In genomic region chr12:112172214-112172613, GRCm38 (mm10) we compare ENCODE assay signal across 28 mouse cellular contexts. TPM values are rescaled to one million over a fixed set of nuclear protein-coding genes. Genes with fewer than 3 reads are reported as not detected.
DNase-seq lines count a peak whose midpoint lies in the region; ATAC-seq and TF ChIP-seq lines count a peak whose summit lies in the region.
"Had no signal": no experiment of that assay in that cellular context is flagged by ENCODE, and none has a peak within 500 bp of the region (broad histone marks: within the 10 kb centered on the region; RNA-seq: fewer than 3 reads in every experiment).

No protein-coding gene starts in this region.

- H3K4me1 ChIP-seq in hindbrain, embryonic 10.5 days (replicated peaks), result peaks cover 65% of the 10 kb centered on the region
- peaks cover 11% of the 10 kb centered on the region; the same call in 1 of the 2 replicates for H3K4me1 ChIP-seq in hindbrain, postnatal 0 days (ENCODE audit: insufficient read depth, low read length)
- H3K4me1 ChIP-seq in midbrain, embryonic 12.5 days, result peaks cover 36% of the 10 kb centered on the region
- H3K4me1 ChIP-seq in midbrain, embryonic 11.5 days (ENCODE audit: control insufficient read depth, insufficient read depth, low read length), result peaks cover 13% of the 10 kb centered on the region
- peaks cover 47% of the 10 kb centered on the region for H3K4me1 ChIP-seq in forebrain, embryonic 15.5 days
- peaks cover 23% of the 10 kb centered on the region for H3K4me1 ChIP-seq in midbrain, embryonic 16.5 days (ENCODE audit: control insufficient read depth, insufficient read depth, low read length)
- H3K4me1 ChIP-seq: megakaryocyte, embryonic 14.5 days had no signal

- TF ChIP-seq CTCF in hindbrain, postnatal 0 days (IDR thresholded peaks at IDR 0.05; ENCODE audit: low read depth), result no peak

- H3K4me2 ChIP-seq in hindbrain, postnatal 0 days (ENCODE audit: low read depth, low read length), result no peak overlapping the region
- H3K4me2 ChIP-seq in midbrain, embryonic 12.5 days (replicated peaks), result no peak overlapping the region
- H3K4me2 ChIP-seq in midbrain, embryonic 11.5 days, result no peak overlapping the region
- no peak overlapping the region for H3K4me2 ChIP-seq in forebrain, embryonic 15.5 days (replicated peaks)
- no peak overlapping the region for H3K4me2 ChIP-seq in midbrain, embryonic 16.5 days (ENCODE audit: low read length)
- H3K4me2 ChIP-seq: embryonic facial prominence, embryonic 12.5 days; heart, embryonic 11.5 days; limb, embryonic 13.5 days; liver, embryonic 12.5 days had no signal

- ATAC-seq in hindbrain, postnatal 0 days, result no peak
- no peak for ATAC-seq in midbrain, embryonic 12.5 days (ENCODE audit: low FRiP score, low read depth)
- no peak for ATAC-seq in midbrain, embryonic 11.5 days (ENCODE audit: low FRiP score)
- no peak for ATAC-seq in forebrain, embryonic 15.5 days (replicated peaks)
- no peak for ATAC-seq in midbrain, embryonic 16.5 days
- no peak for ATAC-seq in megakaryocyte, adult 5-6 weeks (ENCODE audit: poor library complexity, severe bottlenecking)
- ATAC-seq: CD4-positive, CD25-positive, alpha-beta regulatory T cell, adult 4 months; intestine, postnatal 0 days; liver, embryonic 12.5 days had no signal

- no peak overlapping the region for H3K4me3 ChIP-seq in hindbrain, embryonic 10.5 days
- no peak overlapping the region for H3K4me3 ChIP-seq in hindbrain, postnatal 0 days (ENCODE audit: low read length)
- H3K4me3 ChIP-seq in midbrain, embryonic 12.5 days, result no peak overlapping the region
- no peak overlapping the region for H3K4me3 ChIP-seq in midbrain, embryonic 11.5 days (ENCODE audit: low read depth, low read length)
- H3K4me3 ChIP-seq in forebrain, embryonic 15.5 days, result no peak overlapping the region
- no peak overlapping the region for H3K4me3 ChIP-seq in midbrain, embryonic 16.5 days (ENCODE audit: low read depth, low read length)
- H3K4me3 ChIP-seq: embryonic facial prominence, embryonic 12.5 days; erythroblast, embryonic 14.5 days; layer of hippocampus, adult 2 months; limb, embryonic 13.5 days; liver, embryonic 12.5 days; megakaryocyte, embryonic 14.5 days had no signal

- H3K9me3 ChIP-seq in hindbrain, embryonic 10.5 days, result no peaks in the 10 kb centered on the region
- no peaks in the 10 kb centered on the region for H3K9me3 ChIP-seq in hindbrain, postnatal 0 days (ENCODE audit: low read length)
- H3K9me3 ChIP-seq in midbrain, embryonic 12.5 days, result no peaks in the 10 kb centered on the region
- H3K9me3 ChIP-seq in midbrain, embryonic 11.5 days (ENCODE audit: control insufficient read depth, low read length), result no peaks in the 10 kb centered on the region
- no peaks in the 10 kb centered on the region for H3K9me3 ChIP-seq in forebrain, embryonic 15.5 days
- no peaks in the 10 kb centered on the region for H3K9me3 ChIP-seq in midbrain, embryonic 16.5 days (replicated peaks; ENCODE audit: control insufficient read depth, low read length, poor library complexity, severe bottlenecking)
- H3K9me3 ChIP-seq: embryonic facial prominence, embryonic 12.5 days; limb, embryonic 13.5 days; liver, embryonic 12.5 days; megakaryocyte, embryonic 14.5 days had no signal

- H3K9ac ChIP-seq in hindbrain, postnatal 0 days (replicated peaks; ENCODE audit: low read length), result no peak overlapping the region
- H3K9ac ChIP-seq in midbrain, embryonic 12.5 days (replicated peaks), result no peak overlapping the region
- no peak overlapping the region for H3K9ac ChIP-seq in midbrain, embryonic 11.5 days (ENCODE audit: low read length)
- no peak overlapping the region for H3K9ac ChIP-seq in forebrain, embryonic 15.5 days (replicated peaks)
- no peak overlapping the region for H3K9ac ChIP-seq in midbrain, embryonic 16.5 days (ENCODE audit: low read depth, low read length)
- H3K9ac ChIP-seq: embryonic facial prominence, embryonic 12.5 days; limb, embryonic 13.5 days; liver, embryonic 12.5 days had no signal

- H3K27me3 ChIP-seq in hindbrain, embryonic 10.5 days (ENCODE audit: insufficient read depth, poor library complexity, severe bottlenecking), result peaks cover 17% of the 10 kb centered on the region
- H3K27me3 ChIP-seq in hindbrain, postnatal 0 days (ENCODE audit: insufficient read depth, low read length), result no peaks in the 10 kb centered on the region
- H3K27me3 ChIP-seq in midbrain, embryonic 12.5 days, result peaks cover 41% of the 10 kb centered on the region
- H3K27me3 ChIP-seq in midbrain, embryonic 11.5 days (ENCODE audit: control insufficient read depth, insufficient read depth, low read length), result no peaks in the 10 kb centered on the region
- H3K27me3 ChIP-seq in forebrain, embryonic 15.5 days, result no peaks in the 10 kb centered on the region
- H3K27me3 ChIP-seq in midbrain, embryonic 16.5 days (ENCODE audit: control insufficient read depth, insufficient read depth, low read depth, low read length), result no peaks in the 10 kb centered on the region
- H3K27me3 ChIP-seq: embryonic facial prominence, embryonic 12.5 days; limb, embryonic 13.5 days; liver, embryonic 12.5 days had no signal

- WGBS in hindbrain, embryonic 10.5 days, result 62% methylated on average over 8 of the region's 8 CpGs
- WGBS in hindbrain, postnatal 0 days, result 60% methylated on average over 8 of the region's 8 CpGs
- WGBS in midbrain, embryonic 12.5 days, result 75% methylated on average over 8 of the region's 8 CpGs
- 73% methylated on average over 8 of the region's 8 CpGs for WGBS in midbrain, embryonic 11.5 days
- 74% methylated on average over 8 of the region's 8 CpGs for WGBS in forebrain, embryonic 15.5 days
- 66% methylated on average over 8 of the region's 8 CpGs for WGBS in midbrain, embryonic 16.5 days

- H3K27ac ChIP-seq in hindbrain, embryonic 10.5 days, result peak overlapping the region; percentile 84
- no peak overlapping the region for H3K27ac ChIP-seq in hindbrain, postnatal 0 days
- peak overlapping the region; percentile 67 for H3K27ac ChIP-seq in midbrain, embryonic 12.5 days (replicated peaks)
- no peak overlapping the region for H3K27ac ChIP-seq in midbrain, embryonic 11.5 days (ENCODE audit: low read depth, low read length)
- H3K27ac ChIP-seq in forebrain, embryonic 15.5 days (replicated peaks), result peak overlapping the region; percentile 88
- H3K27ac ChIP-seq in midbrain, embryonic 16.5 days (ENCODE audit: low read length), result peak overlapping the region; percentile 17; the same call in 1 of the 2 replicates
- H3K27ac ChIP-seq: embryonic facial prominence, embryonic 12.5 days; layer of hippocampus, adult 2 months; limb, embryonic 13.5 days; liver, embryonic 12.5 days had no signal

- H3K36me3 ChIP-seq in hindbrain, embryonic 10.5 days, result peaks cover 46% of the 10 kb centered on the region
- no peaks in the 10 kb centered on the region; the same call in 1 of the 2 replicates for H3K36me3 ChIP-seq in hindbrain, postnatal 0 days (ENCODE audit: insufficient read depth, low read length)
- H3K36me3 ChIP-seq in midbrain, embryonic 12.5 days, result peaks cover 49% of the 10 kb centered on the region
- H3K36me3 ChIP-seq in midbrain, embryonic 11.5 days (ENCODE audit: control insufficient read depth, insufficient read depth, low read length), result no peaks in the 10 kb centered on the region
- H3K36me3 ChIP-seq in forebrain, embryonic 15.5 days, result peaks cover 41% of the 10 kb centered on the region
- H3K36me3 ChIP-seq in midbrain, embryonic 16.5 days (ENCODE audit: control insufficient read depth, insufficient read depth, low read length), result peaks cover 19% of the 10 kb centered on the region
- H3K36me3 ChIP-seq: liver, embryonic 12.5 days had no signal

- DNase-seq in hindbrain, embryonic 10.5 days (ENCODE audit: low spot score), result no peak
- DNase-seq in hindbrain, postnatal 0 days (ENCODE audit: low spot score), result no peak
- DNase-seq in midbrain, embryonic 11.5 days (ENCODE audit: low spot score, missing footprints), result no peak
- DNase-seq in lung, postnatal 10 days, result no peak
- DNase-seq: adrenal gland, adult 2 months; cerebellum, adult 11-12 months; cerebellum, postnatal 10 days; layer of hippocampus, postnatal 36 days; lung, adult 18-20 months; lung, postnatal 14 days; right cerebral cortex, adult 18-20 months; right cerebral cortex, postnatal 4 days; thymus, postnatal 25 days had no signal

RNA-seq across cellular contexts. Expression of gene Kif26a, which starts 26.2 kb away (rescaled TPM):
- polyA plus RNA-seq in hindbrain, embryonic 10.5 days (2016; fragmentation: Nextera tagmentation; extraction: Ambion mirVana), result 2.7 and 3.1 TPM in 2 replicates
- total RNA-seq in hindbrain, postnatal 0 days (2014; rRNA removed), result 25.1 and 26.3 TPM in 2 replicates
- polyA plus RNA-seq in hindbrain, postnatal 0 days (2015; fragmentation: Nextera tagmentation; extraction: Ambion mirVana), result 1.8 and 1.9 TPM in 2 replicates
- 10.0 and 10.1 TPM in 2 replicates for polyA plus RNA-seq in midbrain, embryonic 12.5 days (2016; fragmentation: Nextera tagmentation; extraction: Ambion mirVana)
- 2.6 and 3.5 TPM in 2 replicates for polyA plus RNA-seq in midbrain, embryonic 11.5 days (2014; fragmentation: Nextera tagmentation; extraction: Ambion mirVana)
- 16.1 and 18.0 TPM in 2 replicates for polyA plus RNA-seq in forebrain, embryonic 15.5 days (2015; fragmentation: Nextera tagmentation; extraction: Ambion mirVana)
- polyA plus RNA-seq in midbrain, embryonic 16.5 days (2015; fragmentation: Nextera tagmentation; extraction: Ambion mirVana), result 4.7 and 6.2 TPM in 2 replicates
- not detected in 2 replicates for total RNA-seq in megakaryocyte, adult 5-6 weeks (2015)
- total RNA-seq in megakaryocyte, adult 5-6 weeks (2017), result not detected in 2 replicates
- total RNA-seq: granulocyte monocyte progenitor cell, adult 5-6 weeks; hematopoietic stem cell, adult 5-6 weeks had no signal
- polyA plus RNA-seq: CD4-positive, CD25-positive, alpha-beta regulatory T cell, adult 4 months; erythroblast, embryonic 14.5 days had no signal

Comparison
In these comparisons a context has a peak if more than half of its experiments do, and no peak if none do; other contexts are left out.
1. H3K27ac ChIP-seq: peak in hindbrain, embryonic 10.5 days (single experiment), midbrain, embryonic 12.5 days (single experiment), forebrain, embryonic 15.5 days (single experiment) and midbrain, embryonic 16.5 days (single experiment); none in hindbrain, postnatal 0 days (single experiment) and midbrain, embryonic 11.5 days (single experiment).